Mouse (Mus musculus): Measurements from ENCODE around the gene Bhmt2. TPM values are rescaled to one million over a fixed set of nuclear protein-coding genes. Genes with fewer than 3 reads are reported as not detected.

The Bhmt2 gene
- polyA plus RNA-seq, 1 experiment from 2014 or later = not detected

DNA sequence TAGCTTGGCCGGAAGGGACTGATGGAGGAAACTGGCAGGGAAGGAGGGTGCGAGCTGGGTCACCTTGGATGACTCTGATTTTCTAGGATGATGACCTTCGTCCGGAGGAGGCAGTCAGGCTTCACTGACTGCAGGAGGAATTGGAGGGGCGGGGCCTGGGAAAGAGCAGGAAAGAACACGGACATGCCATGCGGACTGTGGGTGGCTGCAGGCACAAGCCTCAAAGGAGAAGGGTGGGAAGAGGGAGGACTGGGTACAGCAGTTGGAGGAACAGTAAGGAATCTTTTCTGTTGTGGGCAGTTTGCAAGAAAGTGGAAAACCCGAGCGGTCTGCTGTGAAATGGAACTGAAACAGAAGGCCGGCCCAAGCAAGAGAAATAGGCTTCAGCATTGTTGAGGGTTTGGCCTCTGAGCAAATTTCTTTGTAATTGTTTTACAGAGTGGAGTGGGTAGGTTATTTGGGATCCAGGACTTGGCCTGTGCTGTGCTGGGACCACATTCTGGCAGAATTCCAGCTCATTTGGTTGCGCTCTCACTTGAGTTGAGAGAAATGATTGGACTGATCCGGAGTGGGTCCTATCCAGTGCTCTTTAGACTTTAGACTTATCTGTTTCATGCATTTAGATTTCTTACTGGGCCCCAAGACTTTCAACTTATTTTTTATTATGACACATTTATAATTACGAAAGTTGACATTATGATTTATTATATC is 67.1 kb downstream of the Bhmt2 start:
- Histone ChIP-seq H3K9me3 (replicated peaks) (no peaks in the 10 kb centered on the region), H3K9ac (no peak overlapping the region), H3K27me3 (no peaks in the 10 kb centered on the region), H3K36me3 (ENCODE audit: poor library complexity, severe bottlenecking) (no peaks in the 10 kb centered on the region), H3K4me3 (no peak overlapping the region), H3K27ac (no peak overlapping the region), H3K4me2 (no peak overlapping the region), H3K4me1 (no peaks in the 10 kb centered on the region)
- whole genome bisulfite sequencing = 82% methylated on average over 13 of the region's 13 CpGs
- peak; percentile 61; the same call in 1 of the 2 replicates for ATAC-seq

Other genes with a start within 250 kb of the Bhmt2 start
- 4.8 and 5.4 TPM in 2 replicates for gene Jmy, start 174.5 kb downstream of the Bhmt2 start, polyA plus RNA-seq (2015; fragmentation: Nextera tagmentation; extraction: Ambion mirVana)
- 0.09 and 0.33 TPM in 2 replicates for gene Bhmt, start 36.3 kb downstream of the Bhmt2 start, polyA plus RNA-seq (2015; fragmentation: Nextera tagmentation; extraction: Ambion mirVana)
- gene Dmgdh, start 131 bp upstream of the Bhmt2 start, polyA plus RNA-seq (2015; fragmentation: Nextera tagmentation; extraction: Ambion mirVana) = 0.06 and 0.10 TPM in 2 replicates
- gene Arsb, start 97.3 kb upstream of the Bhmt2 start, polyA plus RNA-seq (2015; fragmentation: Nextera tagmentation; extraction: Ambion mirVana) = 4.6 and 6.1 TPM in 2 replicates